Mouse (Mus musculus): ENCODE measurements around the gene Gm7137. TPM values are rescaled to one million over a fixed set of nuclear protein-coding genes. Genes with fewer than 3 reads are reported as not detected.
"Not testable (repeated sequence)": the region's sequence is repeated elsewhere in the genome, so short reads cannot be mapped to it uniquely, and the experiment has no call there.

Gm7137 gene
- polyA plus RNA-seq, 1 experiment from 2014 or later = not detected

DNA sequence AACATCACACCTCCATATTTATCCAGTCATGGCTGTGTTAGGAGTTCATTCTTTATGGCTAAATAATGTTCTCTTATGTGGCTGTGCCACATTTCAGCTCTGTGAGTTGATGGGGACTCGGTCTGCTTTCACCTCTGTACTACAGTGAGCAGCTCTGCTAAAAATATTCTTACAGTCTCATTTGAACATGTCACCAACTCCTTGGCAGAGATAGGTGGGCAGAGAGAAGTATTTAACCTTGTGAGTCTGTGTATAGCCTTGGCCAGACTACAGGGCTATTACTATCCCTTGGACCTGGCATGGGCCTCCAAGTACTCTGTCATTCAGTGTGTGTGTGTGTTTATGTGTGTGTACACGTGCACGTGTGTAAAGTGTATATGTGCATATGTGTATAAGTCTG is 15.9 kb downstream of the Gm7137 start:
- not testable (repeated sequence) for H3K4me3 ChIP-seq (ENCODE audit: low read depth, low read length); H3K9ac ChIP-seq; H3K4me1 ChIP-seq (ENCODE audit: insufficient read depth); H3K36me3 ChIP-seq (ENCODE audit: insufficient read depth); H3K27ac ChIP-seq (ENCODE audit: low read depth); H3K4me2 ChIP-seq; DNase-seq; ATAC-seq (ENCODE audit: insufficient read depth); H3K27me3 ChIP-seq (ENCODE audit: insufficient read depth, low read length); H3K9me3 ChIP-seq (ENCODE audit: low read depth, low read length)
- 71% methylated on average over 1 of the region's 3 CpGs for WGBS

- ATAC-seq (ENCODE audit: insufficient read depth); H3K9me3 ChIP-seq (ENCODE audit: low read depth, low read length): not testable (repeated sequence)
- 50% methylated on average over 1 of the region's 1 CpGs for WGBS
These were observed 16.8 kb downstream of the Gm7137 start, which contains the start of gene Gm3238 for GRCm38 (mm10) chr10:77771225-77771624. Gene Gm3238, minus strand, starts transcription at chr10:77771325.

DNA sequence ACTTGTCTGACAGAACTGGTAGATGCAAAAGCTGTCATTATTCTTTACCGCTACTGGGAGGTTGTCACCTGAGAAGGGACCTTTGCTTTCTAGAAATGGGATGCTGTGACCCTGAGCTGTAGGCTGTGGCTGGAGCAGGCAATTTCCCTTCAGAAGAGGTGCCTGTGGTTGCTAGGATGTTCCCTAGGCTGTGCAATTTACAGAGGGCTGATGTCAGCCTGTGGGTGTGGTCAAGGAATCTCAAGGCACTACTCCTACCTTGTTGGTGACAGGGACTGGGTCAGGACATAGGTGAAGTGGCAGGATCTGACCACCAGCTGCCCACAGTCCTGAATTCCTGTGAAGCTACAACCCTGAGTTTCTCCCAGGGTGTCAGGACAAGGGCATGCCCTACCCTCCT is 18.3 kb downstream of the Gm7137 start:
- no peaks in the 10 kb centered on the region for H3K9me3 ChIP-seq (ENCODE audit: low read depth, low read length)
- WGBS = 64% methylated on average over 1 of the region's 1 CpGs
- H3K27me3 ChIP-seq (ENCODE audit: insufficient read depth, low read length) = no peaks in the 10 kb centered on the region
- H3K27ac ChIP-seq (ENCODE audit: low read depth) = no peak overlapping the region
- H3K4me1 ChIP-seq (ENCODE audit: insufficient read depth) = no peaks in the 10 kb centered on the region
- no peak overlapping the region for H3K9ac ChIP-seq
- ATAC-seq (ENCODE audit: insufficient read depth) (no peak), DNase-seq (no peak)
- no peak overlapping the region for H3K4me3 ChIP-seq (ENCODE audit: low read depth, low read length)
- H3K4me2 ChIP-seq = no peak overlapping the region
- TF ChIP-seq CTCF (IDR thresholded peaks at IDR 0.05; ENCODE audit: low read depth) = no peak
- no peaks in the 10 kb centered on the region for H3K36me3 ChIP-seq (ENCODE audit: insufficient read depth)

More at GRCm38 (mm10) chr10:77771225-77771624, 16.8 kb downstream of the Gm7137 start, which contains the start of gene Gm3238:
- H3K4me2 ChIP-seq; H3K4me3 ChIP-seq (ENCODE audit: low read depth, low read length); H3K27ac ChIP-seq (ENCODE audit: low read depth); H3K27me3 ChIP-seq (ENCODE audit: insufficient read depth, low read length); H3K36me3 ChIP-seq (ENCODE audit: insufficient read depth); H3K4me1 ChIP-seq (ENCODE audit: insufficient read depth); H3K9ac ChIP-seq; DNase-seq: not testable (repeated sequence)

DNA sequence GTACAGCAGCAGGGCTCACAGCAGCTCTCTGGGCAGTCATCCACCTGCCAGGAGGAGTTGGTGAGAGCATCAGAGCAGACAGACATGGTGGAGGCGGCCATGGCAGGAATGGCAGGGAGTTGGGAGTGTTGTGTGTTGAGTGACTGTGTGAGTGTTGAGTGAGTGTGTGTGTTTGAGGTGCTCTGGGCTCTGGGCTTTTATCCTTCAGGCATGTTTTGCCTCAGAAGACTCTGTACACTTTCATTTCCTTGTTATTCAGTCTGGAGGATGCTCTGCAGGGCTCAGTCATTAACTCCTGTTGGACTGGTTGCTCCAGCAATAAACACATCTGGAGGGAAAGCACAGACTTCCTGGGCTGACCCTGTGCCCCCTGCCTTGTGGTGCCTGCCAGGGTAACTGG is 28.4 kb downstream of the Gm7137 start, which contains the start of gene Gm3233:
Gene Gm3233, minus strand, starts transcription at position 101 of the 400 bp plus-strand sequence.
- H3K27me3 ChIP-seq (ENCODE audit: insufficient read depth, low read length); H3K27ac ChIP-seq (ENCODE audit: low read depth); ATAC-seq (ENCODE audit: insufficient read depth); H3K9me3 ChIP-seq (ENCODE audit: low read depth, low read length); DNase-seq; H3K36me3 ChIP-seq (ENCODE audit: insufficient read depth); H3K4me1 ChIP-seq (ENCODE audit: insufficient read depth); H3K4me2 ChIP-seq; H3K4me3 ChIP-seq (ENCODE audit: low read depth, low read length); H3K9ac ChIP-seq: not testable (repeated sequence)
- WGBS = no CpG with 5 or more reads among the region's 1 CpGs

GRCm38 (mm10) chr10:77753448-77753847 is 34.6 kb downstream of the Gm7137 start:
- Histone ChIP-seq H3K27me3 (ENCODE audit: insufficient read depth, low read length) (no peaks in the 10 kb centered on the region), H3K4me3 (ENCODE audit: low read depth, low read length) (no peak overlapping the region), H3K36me3 (ENCODE audit: insufficient read depth) (no peaks in the 10 kb centered on the region), H3K4me1 (ENCODE audit: insufficient read depth) (no peaks in the 10 kb centered on the region), H3K9me3 (ENCODE audit: low read depth, low read length) (no peaks in the 10 kb centered on the region), H3K9ac (no peak overlapping the region), H3K4me2 (no peak overlapping the region), H3K27ac (ENCODE audit: low read depth) (no peak overlapping the region)
- ATAC-seq (ENCODE audit: insufficient read depth) (no peak), DNase-seq (peak; percentile 10)
- no peak for TF ChIP-seq CTCF (IDR thresholded peaks at IDR 0.05; ENCODE audit: low read depth)

DNA sequence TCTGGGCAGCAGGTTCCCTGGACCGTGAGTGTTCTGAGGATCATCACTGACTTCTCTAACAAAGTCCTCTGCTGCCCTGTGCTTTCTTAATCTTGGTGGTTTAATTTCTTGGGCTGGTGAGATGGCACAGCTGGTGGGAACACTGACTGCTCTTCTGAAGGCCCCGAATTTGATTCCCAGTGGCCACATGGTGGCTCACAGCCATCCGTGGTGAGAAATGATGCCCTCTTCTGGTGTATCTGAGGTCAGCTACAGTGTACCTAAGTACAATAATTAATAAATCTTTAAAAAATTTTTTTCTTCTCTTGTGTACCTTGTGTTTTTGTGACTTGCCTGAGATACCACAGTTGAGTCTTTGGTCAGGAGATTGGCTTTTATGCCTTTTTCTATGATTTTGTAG is 35.7 kb downstream of the Gm7137 start:
- H3K27ac ChIP-seq (ENCODE audit: low read depth); H3K27me3 ChIP-seq (ENCODE audit: insufficient read depth, low read length); H3K9ac ChIP-seq; ATAC-seq (ENCODE audit: insufficient read depth); H3K9me3 ChIP-seq (ENCODE audit: low read depth, low read length); H3K4me2 ChIP-seq; H3K4me1 ChIP-seq (ENCODE audit: insufficient read depth); H3K4me3 ChIP-seq (ENCODE audit: low read depth, low read length); H3K36me3 ChIP-seq (ENCODE audit: insufficient read depth): not testable (repeated sequence)
- peak; percentile 21 for DNase-seq
- TF ChIP-seq CTCF (IDR thresholded peaks at IDR 0.05; ENCODE audit: low read depth) = 0 out of 2 replicates have a peak, but pooled peaks have one; percentile 14
- 47% methylated on average over 3 of the region's 3 CpGs for WGBS

GRCm38 (mm10) chr10:77751254-77751653 is 36.7 kb downstream of the Gm7137 start, which contains the start of gene Gm9736:
Gene Gm9736, minus strand, starts transcription at chr10:77751354.
- not testable (repeated sequence) for H3K36me3 ChIP-seq (ENCODE audit: insufficient read depth); H3K4me3 ChIP-seq (ENCODE audit: low read depth, low read length); H3K9ac ChIP-seq; ATAC-seq (ENCODE audit: insufficient read depth); H3K27me3 ChIP-seq (ENCODE audit: insufficient read depth, low read length); H3K4me2 ChIP-seq; H3K4me1 ChIP-seq (ENCODE audit: insufficient read depth); DNase-seq; H3K9me3 ChIP-seq (ENCODE audit: low read depth, low read length); H3K27ac ChIP-seq (ENCODE audit: low read depth)
- WGBS = 67% methylated on average over 1 of the region's 1 CpGs

DNA sequence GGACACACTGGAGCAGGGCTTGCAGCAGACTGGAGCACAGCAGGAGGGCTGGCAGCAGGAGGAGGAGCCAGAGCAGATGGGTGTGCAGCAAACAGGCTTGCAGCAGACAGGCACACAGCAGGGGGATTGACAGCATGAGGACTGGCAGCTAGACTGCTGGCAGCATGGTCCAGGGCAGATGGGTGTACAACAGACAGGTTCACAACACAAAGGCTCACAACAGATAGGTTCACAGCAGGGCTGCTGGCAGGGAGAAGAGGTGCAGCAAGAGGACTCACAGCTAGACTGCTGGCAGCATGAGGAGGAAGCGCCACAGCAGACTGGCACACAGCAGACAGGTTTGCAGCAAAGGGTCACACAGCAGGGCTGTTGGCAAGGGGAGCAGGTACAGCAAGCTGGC is 37.3 kb downstream of the Gm7137 start:
- not testable (repeated sequence) for H3K27me3 ChIP-seq (ENCODE audit: insufficient read depth, low read length); H3K9ac ChIP-seq; H3K9me3 ChIP-seq (ENCODE audit: low read depth, low read length); H3K36me3 ChIP-seq (ENCODE audit: insufficient read depth); H3K27ac ChIP-seq (ENCODE audit: low read depth); H3K4me1 ChIP-seq (ENCODE audit: insufficient read depth); H3K4me2 ChIP-seq; H3K4me3 ChIP-seq (ENCODE audit: low read depth, low read length); DNase-seq; ATAC-seq (ENCODE audit: insufficient read depth)
- WGBS = 75% methylated on average over 1 of the region's 1 CpGs

GRCm38 (mm10) chr10:77741924-77742688 is 45.9 kb downstream of the Gm7137 start, which contains the start of gene Gm18596:
Gene Gm18596, minus strand, starts transcription at chr10:77742638.
- not testable (repeated sequence) for H3K4me3 ChIP-seq (ENCODE audit: low read depth, low read length); DNase-seq; H3K36me3 ChIP-seq (ENCODE audit: insufficient read depth); H3K4me2 ChIP-seq; H3K27ac ChIP-seq (ENCODE audit: low read depth); H3K9ac ChIP-seq; ATAC-seq (ENCODE audit: insufficient read depth); H3K4me1 ChIP-seq (ENCODE audit: insufficient read depth); H3K9me3 ChIP-seq (ENCODE audit: low read depth, low read length); H3K27me3 ChIP-seq (ENCODE audit: insufficient read depth, low read length)
- 56% methylated on average over 5 of the region's 5 CpGs for WGBS

All from lung, embryonic 14.5 days (tissue).